Mouse (Mus musculus): ENCODE data around the gene Wnt1.
"Not testable (repeated sequence)": the region's sequence is repeated elsewhere in the genome, so short reads cannot be mapped to it uniquely, and the experiment has no call there.

Gene Wnt1

GRCm38 (mm10) chr15:98806071-98806808, 16.6 kb downstream of the Wnt1 start:
- no peak for DNase-seq (ENCODE audit: low spot score)

GRCm38 (mm10) chr15:98806809-98807770, 17.4 kb downstream of the Wnt1 start:
- no peak for DNase-seq (ENCODE audit: low spot score)

GRCm38 (mm10) chr15:98807895-98808650, 18.4 kb downstream of the Wnt1 start:
- DNase-seq (ENCODE audit: low spot score), result no peak

- DNase-seq (ENCODE audit: low spot score), result no peak
These were observed 19.0 kb downstream of the Wnt1 start for GRCm38 (mm10) chr15:98808651-98809134.

- DNase-seq (ENCODE audit: low spot score), result no peak
These were observed 19.7 kb downstream of the Wnt1 start, which contains the start of gene Ddn for GRCm38 (mm10) chr15:98809390-98809789. Gene Ddn, minus strand, starts transcription at chr15:98809490.

- DNase-seq (ENCODE audit: low spot score), result not testable (repeated sequence)
These were observed 20.6 kb downstream of the Wnt1 start for GRCm38 (mm10) chr15:98810212-98810611.

- DNase-seq (ENCODE audit: low spot score), result no peak
These were observed 23.2 kb downstream of the Wnt1 start for GRCm38 (mm10) chr15:98812741-98813424.

- no peak for DNase-seq (ENCODE audit: low spot score)
These were observed 28.5 kb downstream of the Wnt1 start for GRCm38 (mm10) chr15:98818171-98818570.

- no peak for DNase-seq (ENCODE audit: low spot score)
These were observed 31.3 kb downstream of the Wnt1 start for GRCm38 (mm10) chr15:98820937-98821336.

- no peak for DNase-seq (ENCODE audit: low spot score)
These were observed 31.7 kb downstream of the Wnt1 start for GRCm38 (mm10) chr15:98821403-98821802.

- DNase-seq (ENCODE audit: low spot score), result no peak
These were observed 32.5 kb downstream of the Wnt1 start for GRCm38 (mm10) chr15:98822147-98822546.

- no peak for DNase-seq (ENCODE audit: low spot score)
These were observed 33.8 kb downstream of the Wnt1 start for GRCm38 (mm10) chr15:98823434-98823833.

- DNase-seq (ENCODE audit: low spot score), result no peak
These were observed 38.0 kb downstream of the Wnt1 start for GRCm38 (mm10) chr15:98827611-98828011.

- DNase-seq (ENCODE audit: low spot score), result peak; percentile 96
These were observed 41.4 kb downstream of the Wnt1 start, which contains the start of gene Prkag1 for GRCm38 (mm10) chr15:98830736-98831683. Gene Prkag1, minus strand, starts transcription at chr15:98831521.

- no peak for DNase-seq (ENCODE audit: low spot score)
These were observed 42.0 kb downstream of the Wnt1 start for GRCm38 (mm10) chr15:98831684-98832035.

GRCm38 (mm10) chr15:98832161-98833058, 42.8 kb downstream of the Wnt1 start:
- DNase-seq (ENCODE audit: low spot score), result no peak

GRCm38 (mm10) chr15:98833281-98833680, 43.6 kb downstream of the Wnt1 start:
- DNase-seq (ENCODE audit: low spot score), result no peak

- DNase-seq (ENCODE audit: low spot score), result no peak
These were observed 44.4 kb downstream of the Wnt1 start for GRCm38 (mm10) chr15:98834059-98834458.

- DNase-seq (ENCODE audit: low spot score), result no peak
These were observed 45.6 kb downstream of the Wnt1 start for GRCm38 (mm10) chr15:98835291-98835690.

Measured in urinary bladder, postnatal 25 days (tissue).